18 mouse cellular contexts compared by ENCODE assay signal in genomic region chr16:93449925-93450324, GRCm38 (mm10).
DNase-seq lines count a peak whose midpoint lies in the region; ATAC-seq lines count a peak whose summit lies in the region.
"Had no signal": no experiment of that assay in that cellular context is flagged by ENCODE, and none has a peak within 500 bp of the region (broad histone marks: within the 10 kb centered on the region; RNA-seq: fewer than 3 reads in every experiment).

No protein-coding gene starts in this region.

- H3K4me3 ChIP-seq in kidney, embryonic 14.5 days (ENCODE audit: low read length): no peak overlapping the region
- H3K4me3 ChIP-seq in limb, embryonic 10.5 days: no peak overlapping the region
- H3K4me3 ChIP-seq: forebrain, embryonic 13.5 days; heart, embryonic 13.5 days; limb, embryonic 15.5 days; midbrain, embryonic 15.5 days had no signal

- peak; percentile 82 for ATAC-seq in kidney, embryonic 14.5 days (ENCODE audit: low FRiP score, low TSS enrichment)
- ATAC-seq: forebrain, embryonic 13.5 days; hindbrain, postnatal 0 days; lung, postnatal 0 days; midbrain, embryonic 15.5 days had no signal

- DNase-seq in kidney, adult 8-10 months: no peak
- peak; percentile 13 for DNase-seq in CD4-positive helper T cell, adult 2 months (ENCODE audit: low read depth, low spot score)
- peak; percentile 74 for DNase-seq in embryo, embryonic 10.5 days (ENCODE audit: low spot score)
- no peak for DNase-seq in limb, embryonic 10.5 days (ENCODE audit: low spot score)
- no peak for DNase-seq in ovary, postnatal 14 days (ENCODE audit: low spot score)
- DNase-seq in right cerebral cortex, postnatal 14 days: no peak
- DNase-seq: adrenal gland, adult 2 months; cerebellum, adult 8-10 months; gastrocnemius, postnatal 10 days; kidney, adult 11 months; layer of hippocampus, postnatal 36 days had no signal

- 2% methylated on average over 3 of the region's 3 CpGs for WGBS in kidney, embryonic 14.5 days
- WGBS in limb, embryonic 10.5 days: 2% methylated on average over 3 of the region's 3 CpGs

- no peak overlapping the region for H3K4me2 ChIP-seq in kidney, embryonic 14.5 days (replicated peaks; ENCODE audit: low read depth, low read length)
- H3K4me2 ChIP-seq: forebrain, embryonic 13.5 days; heart, embryonic 13.5 days; limb, embryonic 15.5 days; midbrain, embryonic 15.5 days had no signal

- peaks cover 3% of the 10 kb centered on the region; the same call in 1 of the 2 replicates for H3K4me1 ChIP-seq in kidney, embryonic 14.5 days (ENCODE audit: control insufficient read depth, insufficient read depth, low read length)
- H3K4me1 ChIP-seq in limb, embryonic 10.5 days: peaks cover 41% of the 10 kb centered on the region
- H3K4me1 ChIP-seq: forebrain, embryonic 13.5 days; heart, embryonic 13.5 days; midbrain, embryonic 15.5 days had no signal

- H3K36me3 ChIP-seq in kidney, embryonic 14.5 days (ENCODE audit: control insufficient read depth, insufficient read depth, low read length): no peaks in the 10 kb centered on the region
- H3K36me3 ChIP-seq in limb, embryonic 10.5 days: no peaks in the 10 kb centered on the region
- H3K36me3 ChIP-seq: heart, embryonic 13.5 days; limb, embryonic 15.5 days; midbrain, embryonic 15.5 days had no signal

- no peak overlapping the region for H3K27ac ChIP-seq in kidney, embryonic 14.5 days (ENCODE audit: low read depth, low read length)
- H3K27ac ChIP-seq in limb, embryonic 10.5 days: 0 out of 2 replicates have a peak overlapping the region, but pooled peaks have one; percentile 15
- H3K27ac ChIP-seq: forebrain, embryonic 13.5 days; heart, embryonic 13.5 days; hindbrain, postnatal 0 days; limb, embryonic 15.5 days; midbrain, embryonic 15.5 days had no signal

- no peak overlapping the region for H3K9ac ChIP-seq in kidney, embryonic 14.5 days (ENCODE audit: low read depth, low read length)
- H3K9ac ChIP-seq: forebrain, embryonic 13.5 days; heart, embryonic 13.5 days; limb, embryonic 15.5 days; midbrain, embryonic 15.5 days had no signal

- H3K9me3 ChIP-seq in kidney, embryonic 14.5 days (ENCODE audit: control insufficient read depth, low read length): no peaks in the 10 kb centered on the region
- no peaks in the 10 kb centered on the region for H3K9me3 ChIP-seq in limb, embryonic 10.5 days (replicated peaks)
- H3K9me3 ChIP-seq: forebrain, embryonic 13.5 days; heart, embryonic 13.5 days; limb, embryonic 15.5 days; midbrain, embryonic 15.5 days had no signal

- no peaks in the 10 kb centered on the region for H3K27me3 ChIP-seq in kidney, embryonic 14.5 days (ENCODE audit: control insufficient read depth, insufficient read depth, low read length)
- H3K27me3 ChIP-seq in limb, embryonic 10.5 days (ENCODE audit: low read depth, poor library complexity, severe bottlenecking): peaks cover 51% of the 10 kb centered on the region
- H3K27me3 ChIP-seq: midbrain, embryonic 15.5 days had no signal

Comparison
In these comparisons a context has a peak if more than half of its experiments do, and no peak if none do; other contexts are left out.
1. DNase-seq: peak in CD4-positive helper T cell, adult 2 months (single experiment) and embryo, embryonic 10.5 days (single experiment); none in kidney, adult 8-10 months (0 of 2), limb, embryonic 10.5 days (single experiment), ovary, postnatal 14 days (single experiment) and right cerebral cortex, postnatal 14 days (single experiment).